Mouse (Mus musculus) heart, adult 11 months (tissue): ENCODE results near the gene Cdk6.
A peak's percentile ranks its signal among the peaks of the same experiment; 100 is the strongest.
"Not testable (repeated sequence)": the region's sequence is repeated elsewhere in the genome, so short reads cannot be mapped to it uniquely, and the experiment has no call there.

ENCODE experiments used
- DNase-seq: peaks from one replicate; pipeline ENCODE4 v3.0.0; 2022

Cdk6 gene

GRCm38 (mm10) chr5:3380692-3381233 lies 39.5 kb downstream of the Cdk6 start:
- DNase-seq = peak; percentile 73

DNA sequence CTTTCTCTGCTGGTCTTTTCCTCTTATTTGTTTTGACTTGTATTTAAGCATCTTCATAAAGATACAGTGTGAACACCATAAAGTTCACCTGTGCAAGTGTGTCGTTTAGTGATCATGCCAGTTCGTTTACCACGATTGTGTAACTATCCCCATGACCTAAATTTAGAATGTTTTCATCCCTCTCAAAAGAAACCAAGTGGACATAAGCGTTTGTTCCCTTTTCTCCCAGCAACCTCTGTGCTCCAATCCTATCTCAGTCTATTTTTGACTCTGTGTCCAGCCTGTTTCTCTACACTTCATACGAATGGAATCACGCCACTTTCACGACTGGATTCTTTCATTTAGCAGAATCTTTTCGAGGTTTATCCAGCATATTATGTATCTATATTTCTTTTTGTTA lies 40.5 kb downstream of the Cdk6 start:
- DNase-seq = peak; percentile 84

DNA sequence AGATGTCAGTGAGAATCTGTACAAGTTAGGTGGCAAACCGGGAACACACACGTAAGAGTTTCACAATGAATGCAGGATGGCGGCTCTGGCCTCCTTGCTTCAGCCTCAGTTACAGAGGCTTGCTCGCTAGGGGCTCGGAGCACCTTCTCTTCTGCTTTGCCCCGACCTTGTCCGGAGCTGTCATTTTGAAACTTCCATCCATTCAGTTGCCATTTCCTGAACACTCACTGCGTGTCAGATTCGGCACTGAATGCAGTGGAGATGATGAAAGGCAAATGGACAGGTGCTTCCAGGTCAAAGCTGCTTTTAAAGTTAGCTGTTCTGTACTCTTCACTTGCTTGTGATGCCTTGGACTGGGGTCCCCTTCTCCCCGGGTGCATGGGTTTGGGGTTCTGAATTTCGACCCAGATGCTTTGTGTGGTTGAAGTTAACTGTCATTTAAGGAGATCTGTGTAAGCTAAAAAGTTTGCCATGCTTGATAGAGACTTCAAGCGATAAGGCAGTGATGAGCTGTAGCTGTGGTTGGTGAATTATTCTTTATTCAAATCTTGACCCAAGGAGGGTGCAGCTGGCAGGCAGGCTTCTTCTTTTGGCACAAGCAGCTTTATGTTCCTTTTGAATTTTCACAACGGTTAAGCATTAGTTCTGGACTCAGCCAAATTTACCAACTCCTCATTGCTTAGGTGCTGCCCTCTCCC lies 41.2 kb downstream of the Cdk6 start:
- DNase-seq = peak; percentile 82

DNA sequence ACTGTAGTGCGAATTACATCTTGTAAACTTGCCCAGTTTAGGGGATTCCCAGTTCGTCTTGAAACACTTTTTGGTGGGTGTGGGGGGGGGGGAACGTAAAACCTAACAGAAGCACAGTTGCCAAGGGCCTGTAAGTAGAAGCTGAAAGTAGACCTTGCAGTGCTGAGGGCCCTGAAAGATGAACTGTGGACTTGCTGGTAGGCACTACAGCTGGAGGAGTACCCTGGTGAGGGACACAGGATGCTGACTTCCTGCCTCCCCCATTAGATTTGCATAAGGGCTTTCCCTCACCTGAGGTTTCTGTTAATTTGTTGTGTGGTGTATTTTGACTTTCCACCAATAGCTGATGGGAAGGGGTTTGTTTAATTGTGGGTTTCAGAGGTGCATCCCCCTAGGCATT lies 42.3 kb downstream of the Cdk6 start:
- DNase-seq = peak; percentile 78

DNA sequence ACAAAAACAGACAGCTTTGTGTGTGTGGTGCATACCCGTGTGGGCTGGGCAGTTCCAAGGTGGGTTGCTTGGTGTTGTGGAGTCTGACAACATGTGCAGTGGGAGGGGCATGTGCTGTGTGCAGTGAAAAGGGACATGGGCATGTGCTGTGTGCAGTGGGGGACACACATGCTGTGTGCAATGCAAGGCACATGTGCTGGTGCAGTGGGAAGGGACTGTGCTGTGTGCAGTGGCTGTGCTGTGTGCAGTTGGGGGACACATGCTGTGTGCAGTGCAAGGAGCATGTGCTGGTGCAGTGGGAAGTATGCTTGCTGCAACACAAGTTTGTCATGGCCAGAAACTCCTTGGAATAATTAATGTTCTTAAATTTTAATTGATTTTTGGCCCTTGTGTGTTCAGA lies 43.8 kb downstream of the Cdk6 start:
- peak; percentile 81 for DNase-seq

- peak; percentile 56 for DNase-seq
These were observed 44.9 kb downstream of the Cdk6 start for GRCm38 (mm10) chr5:3386021-3386730.

- peak; percentile 77 for DNase-seq
These were observed 45.4 kb downstream of the Cdk6 start for GRCm38 (mm10) chr5:3386731-3387087.

DNA sequence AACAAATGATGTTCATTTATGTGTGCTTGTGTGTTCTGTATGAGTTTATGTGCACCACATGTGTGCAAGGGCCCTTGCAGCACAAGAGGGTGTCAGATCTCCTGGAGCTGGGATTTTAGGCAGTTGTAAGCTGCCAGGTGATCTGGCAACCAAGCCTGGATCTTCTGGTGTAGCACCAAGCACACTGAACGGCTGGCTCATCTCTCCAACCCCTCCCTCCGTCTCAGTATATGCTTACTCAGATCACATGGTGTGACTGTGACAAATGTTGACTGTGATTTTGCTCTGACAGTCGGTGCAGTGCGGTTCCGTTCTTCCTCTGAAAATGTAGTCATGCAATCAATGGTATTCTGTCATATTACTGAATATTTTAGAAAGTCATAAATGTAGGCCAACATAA lies 45.9 kb downstream of the Cdk6 start:
- DNase-seq = peak; percentile 90

DNA sequence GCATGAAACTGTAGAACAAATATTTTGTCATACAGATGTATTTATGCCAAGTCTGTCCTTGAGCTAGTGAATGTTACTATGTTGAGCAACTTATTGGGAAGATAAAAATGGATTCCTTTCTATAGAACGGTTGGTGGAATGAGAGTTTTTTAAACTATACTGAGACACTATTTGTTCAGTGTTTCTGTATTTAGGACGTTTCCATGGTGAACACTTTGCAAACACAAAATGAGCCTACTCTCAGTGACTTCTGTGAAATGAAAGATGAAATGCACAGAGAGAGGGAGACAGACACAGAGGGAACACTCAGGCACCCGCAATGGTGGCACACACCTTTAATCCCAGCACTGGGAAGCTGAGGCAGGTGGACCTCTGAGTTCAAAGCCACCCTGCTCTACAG lies 51.6 kb downstream of the Cdk6 start:
- DNase-seq = no peak

DNA sequence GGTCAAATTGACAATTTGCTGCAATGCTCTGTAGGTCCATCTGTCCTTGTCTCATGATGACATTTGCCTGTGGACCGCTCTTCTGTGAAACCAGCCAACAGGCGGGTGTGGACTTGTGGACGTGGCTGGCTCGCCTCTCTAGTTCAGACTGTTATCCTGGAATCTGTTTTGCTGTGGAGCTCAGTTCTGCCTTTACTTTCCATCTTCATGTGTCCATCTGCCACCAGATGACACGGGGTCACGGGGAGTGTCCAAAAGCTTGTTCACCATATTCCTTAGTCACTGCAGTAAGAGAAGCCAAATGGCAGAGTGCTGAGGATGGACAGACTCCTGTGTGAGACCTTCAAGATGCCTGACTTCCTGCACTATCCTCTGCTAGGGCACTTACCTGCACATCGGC lies 52.9 kb downstream of the Cdk6 start:
- peak; percentile 88 for DNase-seq

DNA sequence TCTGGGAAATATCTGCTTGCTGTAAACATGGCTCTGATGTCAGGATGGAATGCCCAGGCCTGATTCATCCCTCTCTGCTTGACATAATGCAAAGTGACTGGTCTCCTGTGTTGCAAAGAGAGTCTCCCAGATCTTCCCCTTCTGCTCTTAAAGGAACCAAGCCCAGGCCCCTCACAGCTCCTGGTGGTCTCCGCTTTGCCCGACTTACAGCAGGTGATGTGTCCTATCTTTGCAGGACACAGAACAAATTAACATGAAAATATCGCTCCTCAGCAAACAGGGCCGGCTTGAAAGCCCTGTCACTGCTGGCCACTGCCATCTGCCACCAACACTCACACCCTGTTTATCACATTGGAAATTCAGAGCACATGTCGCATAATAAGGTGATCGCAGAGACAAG lies 53.7 kb downstream of the Cdk6 start:
- DNase-seq = peak; percentile 72

DNA sequence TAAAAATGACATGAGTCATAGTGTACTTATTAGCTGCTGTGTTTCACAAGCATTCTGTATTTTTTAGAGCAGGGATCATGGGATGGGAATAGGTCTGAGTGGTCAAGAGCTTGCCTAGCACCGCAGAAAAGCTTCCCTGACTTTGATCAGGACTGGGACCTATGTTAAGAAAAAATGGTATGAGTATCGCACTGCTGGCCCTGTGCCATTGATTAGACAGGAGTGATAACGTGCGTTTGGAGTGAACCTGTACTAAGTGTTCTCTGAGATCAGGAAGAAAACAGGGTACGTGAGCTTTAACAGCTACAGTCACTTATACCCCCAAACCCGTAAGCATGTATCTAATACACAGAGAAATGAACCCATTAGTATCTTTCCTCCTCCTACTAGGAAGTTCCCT lies 54.9 kb downstream of the Cdk6 start:
- no peak for DNase-seq

- peak; percentile 83 for DNase-seq
These were observed 55.8 kb downstream of the Cdk6 start for GRCm38 (mm10) chr5:3396910-3397575.

DNA sequence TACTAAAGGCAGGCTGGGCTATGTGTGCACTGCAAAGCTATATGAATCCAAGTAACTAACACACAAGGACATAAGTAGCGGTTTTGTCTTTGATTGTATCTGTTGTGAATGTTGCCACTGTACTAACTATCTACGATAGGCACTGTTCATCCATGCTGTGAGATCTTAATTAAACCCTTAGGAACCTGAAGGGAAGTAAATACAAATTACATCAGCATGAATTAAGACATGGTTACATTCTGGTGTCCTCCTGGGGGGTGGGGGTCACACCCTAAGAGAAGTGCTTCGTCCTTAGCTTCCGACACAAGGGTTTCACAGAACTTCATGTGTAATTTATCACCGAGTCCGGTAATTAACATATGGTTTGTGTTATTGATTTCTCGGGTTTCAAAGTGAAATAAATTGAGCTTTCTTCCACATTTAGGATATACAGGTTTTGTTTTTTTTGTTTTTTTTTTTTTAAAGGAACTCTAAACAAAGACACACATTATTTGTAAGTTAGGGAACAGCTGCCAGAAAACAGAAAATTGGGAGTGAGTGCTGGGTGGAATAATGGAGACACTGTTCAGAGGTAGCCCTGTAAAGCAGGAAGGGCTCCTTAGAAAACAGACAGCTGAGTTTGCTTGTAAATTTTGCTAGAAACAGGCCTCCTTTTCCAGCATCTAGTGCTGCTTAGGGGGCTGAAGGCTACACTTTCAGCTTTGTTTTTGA lies 58.7 kb downstream of the Cdk6 start:
- DNase-seq = no peak

- DNase-seq = peak; percentile 75
These were observed 63.8 kb downstream of the Cdk6 start for GRCm38 (mm10) chr5:3405102-3405501.

DNA sequence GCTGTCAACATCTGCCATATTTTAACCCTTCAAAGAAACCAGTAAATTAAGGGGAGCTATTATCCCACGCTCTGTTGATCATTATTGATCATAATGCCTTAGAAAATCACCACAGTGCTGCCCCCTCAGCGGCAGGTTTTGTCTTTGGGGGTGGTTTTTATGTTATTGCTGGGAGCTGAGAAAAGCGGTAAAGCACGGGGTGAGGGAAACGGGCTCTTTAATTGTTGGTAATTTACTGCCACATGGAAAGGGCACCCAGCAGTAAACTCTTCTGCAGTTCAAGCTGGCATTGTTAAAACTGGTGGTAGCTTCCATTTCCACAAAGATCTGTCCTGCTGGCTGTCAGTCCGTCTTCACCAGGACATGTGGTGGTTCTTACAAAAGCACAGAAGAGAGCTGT lies 64.2 kb downstream of the Cdk6 start:
- DNase-seq = no peak

DNA sequence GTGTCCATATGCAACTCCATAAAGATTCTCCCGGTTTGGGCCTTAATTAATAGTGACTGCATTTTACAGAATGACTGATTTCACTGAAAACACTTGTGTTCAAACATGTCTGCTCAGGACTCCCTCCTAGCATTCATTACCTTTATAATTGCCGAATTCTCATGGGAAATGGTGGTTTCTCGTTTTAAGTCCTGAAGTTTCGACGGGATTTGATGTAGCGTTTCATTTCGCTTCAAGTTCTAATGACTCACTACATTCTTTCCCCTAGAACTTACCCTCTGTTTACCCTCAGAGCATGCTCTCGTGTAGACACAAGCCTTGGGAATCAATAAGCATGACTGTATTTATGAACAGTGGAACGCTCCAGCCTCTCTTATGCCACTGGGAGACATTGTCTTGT lies 66.6 kb downstream of the Cdk6 start:
- DNase-seq = peak; percentile 53

- not testable (repeated sequence) for DNase-seq
These were observed 76.9 kb downstream of the Cdk6 start for GRCm38 (mm10) chr5:3418183-3418582.

DNA sequence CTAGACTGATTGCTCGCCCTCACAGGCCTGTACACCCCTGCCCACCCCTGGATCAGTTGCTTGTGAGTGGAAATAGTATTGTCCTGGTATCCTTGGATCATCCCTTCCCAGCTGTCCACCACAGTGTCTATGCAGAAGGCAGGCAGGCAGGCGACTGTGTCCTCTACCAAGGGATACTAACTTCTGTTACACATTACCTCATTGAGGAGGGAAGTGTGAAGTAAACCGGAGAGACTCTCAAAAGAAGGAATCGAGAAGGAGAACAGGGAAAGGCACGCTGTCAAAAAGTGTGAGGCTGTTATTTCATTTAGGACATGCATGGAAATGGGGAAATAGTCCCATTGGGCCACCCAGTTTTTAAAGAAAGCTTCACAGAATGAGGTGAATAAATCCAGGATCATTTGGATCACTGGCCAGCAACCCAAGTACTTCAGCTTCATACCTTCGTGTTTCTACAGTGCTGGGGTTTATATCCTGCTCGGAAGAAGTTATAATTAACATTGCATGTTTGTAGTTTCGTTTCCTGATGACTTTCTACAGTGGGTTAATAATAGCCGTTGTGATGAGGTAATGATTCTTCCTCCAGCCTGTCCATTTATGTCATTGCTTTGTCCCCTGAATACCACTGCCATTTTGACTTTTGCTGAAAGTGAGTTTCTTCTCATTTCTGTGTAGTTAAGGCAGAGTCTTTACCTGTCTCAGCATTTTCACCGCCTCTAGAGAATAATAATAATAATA lies 79.0 kb downstream of the Cdk6 start:
- DNase-seq = peak; percentile 89

DNA sequence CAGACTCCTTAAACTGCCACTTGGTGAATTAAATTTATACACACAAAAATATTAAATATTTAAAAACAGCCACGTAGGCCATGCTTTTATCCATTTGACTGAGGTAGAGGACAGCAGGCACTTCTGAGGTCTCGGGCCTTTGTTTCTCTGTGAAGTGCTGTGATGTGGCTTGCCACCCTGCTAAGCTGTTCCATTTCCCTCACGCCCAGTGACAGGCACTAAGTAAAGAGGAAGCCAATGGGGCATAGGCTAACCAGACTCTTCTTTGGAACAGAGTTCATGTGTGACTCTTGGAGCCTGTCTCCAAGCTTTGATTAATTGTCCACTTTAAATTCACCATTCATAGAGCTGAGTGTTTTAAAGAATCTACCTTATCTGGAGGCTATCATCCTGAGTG lies 79.5 kb downstream of the Cdk6 start:
- peak; percentile 75 for DNase-seq

DNA sequence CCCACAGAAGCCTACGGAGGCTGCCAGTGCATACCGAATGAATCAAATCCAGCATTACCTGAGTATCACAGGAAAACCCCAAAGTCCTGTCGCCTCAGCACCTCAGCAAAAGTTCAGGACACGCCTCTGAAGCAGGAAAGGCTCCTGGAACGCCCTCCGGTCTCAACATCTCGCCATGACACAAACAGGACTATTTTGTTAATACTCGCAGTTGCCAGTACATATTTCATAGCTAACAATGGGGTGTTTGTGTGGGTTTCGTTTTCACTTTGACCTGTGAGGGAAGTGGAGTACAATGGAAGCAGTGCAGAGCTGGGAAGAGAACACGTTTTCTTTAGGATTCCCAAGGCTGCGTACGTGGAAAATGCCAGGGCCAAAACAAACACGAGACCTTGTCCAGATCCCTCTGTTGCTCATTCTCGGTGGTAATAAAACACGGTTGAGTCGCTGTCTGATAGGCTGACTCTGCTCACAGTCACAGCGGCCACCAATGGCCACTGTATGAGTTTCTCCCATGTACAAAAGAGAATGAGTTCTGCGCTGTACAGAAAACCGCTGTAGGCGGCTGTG lies 91.9 kb downstream of the Cdk6 start:
- DNase-seq = peak; percentile 97

GRCm38 (mm10) chr5:3434105-3434504 lies 92.8 kb downstream of the Cdk6 start:
- not testable (repeated sequence) for DNase-seq
